Mouse (Mus musculus) cerebral cortex, adult 2 months (tissue): ENCODE results near the gene Trnp1.

Experiments
- WGBS: fragments of 180-500 bp; shearing (Covaris S2); methylation state at CpG from one replicate; pipeline ENCODE4 v1.1.7; 2018; 5-methylcytosine and 5-hydroxymethylcytosine counted together

The Trnp1 gene

DNA sequence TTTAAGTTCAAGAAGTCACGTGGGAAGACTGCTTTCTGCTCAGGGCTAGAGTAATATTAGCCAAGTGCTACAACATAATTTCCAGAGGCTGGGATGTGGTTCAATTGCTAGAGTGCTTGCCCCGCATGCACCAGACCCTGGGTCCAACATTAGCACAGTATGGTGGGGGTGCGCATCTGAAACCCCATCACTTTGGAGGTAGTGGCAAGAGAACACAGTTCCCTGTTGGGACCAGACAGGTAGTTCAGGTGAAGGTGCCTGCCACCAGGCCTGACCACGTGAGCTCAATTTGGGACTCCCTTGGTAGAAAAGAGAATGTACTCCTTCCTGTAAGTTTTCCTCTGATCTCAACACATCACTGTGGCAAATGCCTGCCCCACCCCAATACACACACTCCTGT is 3.5 kb downstream of the Trnp1 start:
- WGBS, result 66% methylated on average over 4 of the region's 4 CpGs

DNA sequence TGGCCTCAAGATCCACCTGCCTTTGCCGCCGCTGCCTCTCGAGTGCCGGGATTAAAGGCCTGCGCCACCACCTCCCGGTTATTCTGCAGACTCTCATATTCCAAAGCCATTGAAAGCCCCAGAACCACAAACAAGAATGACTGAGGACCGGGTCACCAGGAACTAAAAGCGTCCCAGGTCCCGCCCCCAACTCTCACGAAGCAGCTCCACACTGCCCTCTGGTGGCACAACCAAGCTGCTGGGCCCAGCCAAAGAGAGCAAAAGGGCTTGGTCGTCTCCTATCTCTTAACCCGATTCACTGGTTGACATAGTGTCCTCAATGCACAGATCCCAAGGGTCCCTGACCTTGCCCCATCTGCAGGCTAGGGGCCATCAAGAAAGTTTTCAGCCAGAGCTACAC is 3.9 kb downstream of the Trnp1 start:
- 2% methylated on average over 12 of the region's 12 CpGs for WGBS

DNA sequence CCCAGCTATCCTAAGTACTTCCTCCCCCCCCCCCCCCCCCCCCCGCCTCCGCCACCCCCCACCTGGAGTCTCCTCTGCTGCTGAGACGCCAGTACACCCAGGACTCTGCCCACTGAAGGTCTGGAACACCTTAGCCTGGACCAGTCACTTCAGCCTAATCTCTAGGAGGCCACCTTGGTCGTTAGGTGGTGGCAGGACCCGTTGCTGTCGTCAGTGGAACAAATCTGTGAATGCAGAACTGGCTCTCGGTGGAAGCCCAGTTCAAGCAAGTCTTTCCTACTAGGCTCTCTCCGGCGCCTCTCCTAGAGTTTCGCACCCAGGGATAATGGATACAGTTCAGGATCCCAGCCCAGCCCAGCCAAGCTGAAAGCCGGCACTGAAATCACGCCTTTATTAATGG is 4.5 kb downstream of the Trnp1 start:
- WGBS, result 14% methylated on average over 12 of the region's 12 CpGs

DNA sequence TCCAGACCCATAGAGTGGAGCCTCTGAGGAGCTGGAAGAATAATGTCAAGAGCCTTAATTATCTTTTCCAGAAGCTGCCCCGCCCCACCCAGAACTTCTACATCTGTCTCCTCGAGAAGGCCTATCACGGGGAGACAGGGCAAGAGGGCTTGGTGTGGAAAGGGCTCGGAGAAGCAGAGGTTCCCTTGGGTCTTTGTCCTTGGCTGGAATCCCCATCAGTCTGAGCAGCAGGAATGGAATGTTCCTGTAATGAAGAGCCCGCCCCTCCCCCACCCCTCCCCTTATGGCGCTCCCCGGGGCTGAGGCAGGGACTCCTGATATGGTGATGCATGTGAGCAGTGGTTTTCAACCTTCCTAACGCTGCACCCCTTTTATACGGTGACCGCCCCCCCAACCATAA is 6.5 kb downstream of the Trnp1 start:
- whole genome bisulfite sequencing, result 63% methylated on average over 10 of the region's 10 CpGs

DNA sequence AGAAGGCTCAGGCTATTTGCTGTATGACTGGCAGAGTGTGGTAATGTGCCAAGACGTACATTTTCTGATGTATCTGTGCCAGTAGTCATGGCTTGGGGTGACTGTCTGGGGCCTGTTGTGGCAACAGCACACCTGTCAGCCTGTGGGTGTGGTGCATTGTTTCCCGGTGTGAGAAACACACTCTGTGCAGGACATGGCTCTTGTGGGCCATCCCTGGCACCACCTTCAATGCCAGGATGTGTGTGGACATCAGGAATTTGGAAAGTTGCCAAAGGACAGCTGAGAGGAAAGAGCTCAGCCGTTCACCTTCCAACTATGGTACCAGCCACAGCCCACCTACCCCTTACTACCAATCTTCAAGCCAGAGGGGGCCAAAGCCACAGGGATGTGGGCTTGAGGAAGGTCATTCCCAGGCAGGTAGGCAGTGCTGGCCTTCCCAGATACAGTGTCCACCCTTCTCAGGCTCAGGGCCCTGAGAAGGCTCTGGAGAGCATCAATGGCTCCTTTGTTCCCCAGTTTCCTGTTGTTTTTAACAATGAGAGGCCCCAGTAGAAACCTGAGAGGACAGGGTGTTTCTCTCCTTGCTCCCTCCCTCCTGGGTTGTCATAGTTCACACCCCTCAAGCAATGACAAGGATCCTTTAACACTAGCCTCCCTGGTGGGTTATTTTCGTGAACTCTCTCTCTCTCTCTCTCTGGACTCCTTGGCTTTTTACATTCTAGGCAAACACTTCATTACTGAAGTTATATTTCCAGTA is 8.7 kb downstream of the Trnp1 start:
- WGBS, result 71% methylated on average over 4 of the region's 4 CpGs

DNA sequence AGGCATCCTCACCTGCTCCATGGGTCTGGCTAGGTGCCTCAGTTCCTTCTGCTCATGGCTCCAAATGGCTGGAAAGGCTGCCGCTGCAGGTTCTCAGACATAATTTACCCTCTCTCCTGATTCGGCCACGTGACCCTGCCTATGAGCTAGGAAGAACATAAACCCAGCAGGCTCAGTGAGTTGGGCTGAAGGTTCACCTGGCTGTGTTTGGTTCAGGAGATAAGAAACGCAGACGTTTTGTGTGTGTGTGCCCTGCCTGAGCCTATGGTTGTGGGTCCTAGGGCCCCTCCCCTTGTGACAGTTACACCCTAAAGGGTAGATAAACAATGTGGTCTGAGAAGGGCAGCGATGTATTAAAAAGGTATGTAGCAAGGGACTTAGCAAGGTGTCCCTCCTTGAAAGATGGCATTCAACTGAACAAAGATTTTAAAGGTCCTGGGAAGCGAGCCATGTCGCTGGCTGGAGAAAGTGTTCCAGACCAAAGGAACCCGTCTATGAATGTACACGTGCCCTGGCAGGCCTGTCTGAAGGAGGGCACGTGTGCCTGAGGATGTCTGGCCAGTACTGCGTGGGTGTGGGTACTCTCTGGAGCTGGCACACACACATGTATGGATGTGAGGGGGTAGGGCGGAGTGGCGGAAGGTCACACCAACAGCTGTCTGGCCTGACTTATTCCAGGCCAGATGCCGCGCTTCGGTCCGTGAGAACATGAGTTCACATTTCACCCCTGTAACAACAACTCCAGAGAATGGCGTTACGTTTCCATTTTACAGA is 9.5 kb downstream of the Trnp1 start:
- 88% methylated on average over 20 of the region's 20 CpGs for WGBS

DNA sequence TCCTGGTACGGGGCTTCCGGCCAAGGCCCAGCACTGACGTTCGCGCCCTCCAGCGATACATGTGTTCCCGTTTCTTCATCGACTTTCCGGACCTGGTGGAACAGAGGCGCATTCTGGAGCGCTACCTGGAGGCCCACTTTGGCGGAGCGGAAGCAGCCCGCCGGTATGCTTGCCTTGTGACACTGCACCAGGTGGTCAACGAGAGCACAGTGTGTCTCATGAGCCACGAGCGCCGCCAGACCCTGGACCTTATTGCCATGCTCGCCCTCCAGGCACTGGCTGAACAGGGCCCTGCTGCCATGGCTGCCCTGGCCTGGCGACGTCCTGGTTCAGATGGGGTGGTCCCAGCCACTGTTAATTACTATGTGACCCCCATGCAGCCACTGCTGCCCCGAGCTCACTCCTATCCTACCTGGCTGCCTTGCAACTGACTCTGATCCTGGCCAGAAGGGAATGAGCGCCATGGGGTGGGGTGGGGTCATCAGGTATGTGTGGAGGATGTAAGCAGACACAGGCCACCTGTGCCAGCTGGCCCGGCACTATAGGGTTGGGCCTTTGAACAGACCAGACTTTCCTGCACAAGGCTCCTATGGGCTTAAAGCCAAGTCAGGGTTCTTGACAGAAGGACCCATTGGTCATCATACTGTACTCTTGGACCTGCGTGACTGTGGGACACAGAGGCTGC is 11.5 kb downstream of the Trnp1 start:
- 94% methylated on average over 26 of the region's 26 CpGs for WGBS

DNA sequence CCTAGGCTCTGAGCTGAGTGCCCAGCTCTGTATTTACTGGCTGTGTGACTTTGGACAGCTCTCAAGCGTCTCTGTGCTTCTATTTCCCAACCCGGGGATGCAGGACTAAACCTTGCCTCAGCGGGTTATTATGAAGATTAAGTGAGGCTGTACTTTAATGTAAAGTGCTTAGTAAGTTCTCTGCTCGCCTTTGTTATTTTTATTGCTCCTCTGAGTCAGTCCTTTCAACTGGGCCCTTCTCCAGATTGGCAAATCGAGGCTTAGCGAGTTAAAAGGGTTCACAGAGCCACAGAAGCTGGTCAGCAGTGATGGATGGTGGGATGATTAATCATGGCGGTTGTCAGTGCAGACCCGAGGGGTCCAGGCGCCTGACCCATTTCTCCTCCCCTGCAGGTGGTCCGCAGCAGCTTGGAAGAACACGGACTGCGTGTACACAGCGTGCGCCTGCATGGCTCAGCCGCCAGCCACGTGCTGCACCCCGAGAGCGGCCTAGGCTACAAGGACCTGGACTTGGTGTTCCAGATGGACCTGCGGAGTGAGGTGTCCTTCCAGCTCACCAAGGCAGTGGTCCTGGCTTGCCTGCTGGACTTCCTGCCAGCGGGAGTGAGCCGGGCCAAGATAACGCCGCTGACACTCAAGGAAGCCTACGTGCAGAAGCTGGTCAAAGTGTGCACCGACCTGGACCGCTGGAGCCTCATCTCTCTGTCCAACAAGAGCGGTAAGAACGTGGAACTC is 12.5 kb downstream of the Trnp1 start:
- 91% methylated on average over 28 of the region's 28 CpGs for WGBS

DNA sequence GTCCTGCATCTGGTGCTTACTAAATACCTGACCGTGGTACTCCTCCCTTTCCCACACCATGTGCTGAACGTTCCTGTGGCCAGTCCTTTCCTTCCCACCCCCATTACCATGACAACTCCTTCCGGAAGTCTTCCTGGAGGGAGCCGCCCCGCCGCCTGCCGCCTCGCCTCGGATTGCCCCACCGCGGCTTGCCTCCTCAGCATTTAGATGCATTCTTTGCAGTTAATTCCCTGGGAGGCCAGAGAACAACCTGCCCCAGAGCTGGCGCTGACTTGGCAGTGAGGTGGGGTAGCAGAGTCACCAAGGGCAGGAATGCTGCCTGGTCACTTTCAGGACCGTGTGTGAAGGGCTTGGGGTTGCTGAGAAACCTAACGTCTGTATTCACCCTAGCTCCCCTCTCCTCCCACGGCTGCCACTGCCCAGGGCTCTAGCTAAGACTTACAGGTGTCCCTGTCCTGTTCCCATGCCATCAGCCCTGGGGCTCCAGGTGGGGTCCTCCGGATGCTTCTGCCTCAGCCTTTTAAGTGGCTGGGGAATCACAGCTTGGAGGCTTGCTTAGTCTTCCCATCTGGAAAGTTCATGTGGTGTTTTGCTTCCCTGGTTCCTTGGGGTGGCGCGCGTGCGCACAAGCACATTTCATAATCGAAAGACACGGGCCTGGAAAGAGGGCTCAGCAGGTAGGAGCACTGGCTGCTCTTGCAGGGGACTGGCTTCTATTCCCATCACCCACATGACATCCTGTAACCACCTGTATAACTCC is 13.9 kb downstream of the Trnp1 start:
- 14% methylated on average over 22 of the region's 22 CpGs for WGBS

DNA sequence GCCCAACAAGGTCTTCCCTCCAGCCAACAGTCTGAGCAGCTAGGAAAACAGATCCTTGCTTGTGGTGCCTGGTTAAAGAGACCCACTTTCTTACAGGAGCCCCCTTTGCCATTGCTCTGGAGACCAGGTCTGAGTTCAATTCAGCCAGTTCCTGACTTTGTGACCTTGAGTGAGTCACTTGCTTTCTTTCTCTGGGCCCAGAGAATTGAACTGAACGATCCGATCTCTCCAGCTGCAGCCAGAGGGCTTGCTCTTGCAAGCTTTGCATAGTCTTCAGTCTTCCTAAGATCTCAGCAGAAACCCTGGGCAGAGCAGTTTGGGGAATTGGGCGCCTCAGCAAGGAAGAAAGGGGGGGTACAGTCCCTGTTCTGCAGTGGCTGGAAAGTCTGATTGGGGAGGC is 15.9 kb downstream of the Trnp1 start:
- 83% methylated on average over 3 of the region's 3 CpGs for WGBS

DNA sequence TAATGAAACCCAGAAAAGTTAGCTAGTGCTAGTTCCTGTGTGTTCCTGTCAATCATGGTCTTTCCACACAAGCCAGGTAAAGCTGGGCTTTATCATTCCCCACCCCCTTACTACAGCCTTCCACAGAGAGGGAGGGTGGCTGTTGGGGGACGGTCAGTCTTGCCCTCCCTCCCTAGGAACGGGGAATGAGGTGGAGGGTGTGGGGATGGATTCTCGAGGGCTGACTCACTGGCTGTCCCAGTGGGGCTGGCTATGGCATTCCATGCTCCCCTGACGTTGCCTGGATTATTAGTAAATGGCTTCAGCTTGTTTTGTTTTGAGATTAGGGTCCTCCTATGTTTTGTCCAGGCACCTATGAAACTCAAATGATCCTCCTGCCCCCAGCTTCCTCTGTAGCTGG is 16.9 kb downstream of the Trnp1 start:
- 64% methylated on average over 4 of the region's 4 CpGs for WGBS

DNA sequence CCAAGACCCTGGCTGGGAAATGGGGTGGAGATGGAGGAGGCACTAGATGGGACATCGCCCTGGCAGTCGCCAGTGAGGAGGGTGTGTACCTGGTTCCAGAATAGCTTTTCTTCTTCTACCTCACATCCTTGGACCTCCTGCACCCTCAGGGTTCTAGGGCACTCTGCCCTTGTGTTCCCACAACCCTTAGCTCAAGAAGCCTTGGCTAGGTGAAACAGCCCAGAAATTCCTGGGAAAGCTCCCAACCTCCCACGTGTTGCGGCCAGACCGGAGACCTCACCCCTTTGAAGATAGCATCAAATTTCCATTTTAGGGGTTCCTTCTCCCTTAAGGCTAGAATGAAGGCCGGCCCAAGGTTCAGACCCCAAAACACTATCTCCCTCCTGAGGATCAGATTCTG is 17.6 kb downstream of the Trnp1 start:
- WGBS, result 54% methylated on average over 6 of the region's 6 CpGs

DNA sequence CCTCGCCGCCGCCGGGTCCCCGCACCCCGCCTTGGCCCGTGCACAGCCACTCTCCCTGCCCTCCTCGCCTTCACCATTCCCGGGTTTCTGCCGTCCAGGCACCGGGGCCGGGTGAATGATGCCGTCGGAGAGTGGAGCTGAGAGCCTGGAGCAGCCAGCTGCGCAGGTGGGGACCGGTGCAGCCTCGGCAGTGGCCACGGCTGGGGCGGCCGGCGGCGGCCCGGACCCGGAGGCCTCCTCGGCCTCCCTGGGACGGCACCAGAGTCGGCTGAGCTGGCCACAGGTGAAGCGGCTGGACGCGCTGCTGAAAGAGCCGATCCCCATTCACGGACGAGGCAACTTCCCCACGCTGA is 18.2 kb downstream of the Trnp1 start:
- 6% methylated on average over 30 of the region's 34 CpGs for WGBS

DNA sequence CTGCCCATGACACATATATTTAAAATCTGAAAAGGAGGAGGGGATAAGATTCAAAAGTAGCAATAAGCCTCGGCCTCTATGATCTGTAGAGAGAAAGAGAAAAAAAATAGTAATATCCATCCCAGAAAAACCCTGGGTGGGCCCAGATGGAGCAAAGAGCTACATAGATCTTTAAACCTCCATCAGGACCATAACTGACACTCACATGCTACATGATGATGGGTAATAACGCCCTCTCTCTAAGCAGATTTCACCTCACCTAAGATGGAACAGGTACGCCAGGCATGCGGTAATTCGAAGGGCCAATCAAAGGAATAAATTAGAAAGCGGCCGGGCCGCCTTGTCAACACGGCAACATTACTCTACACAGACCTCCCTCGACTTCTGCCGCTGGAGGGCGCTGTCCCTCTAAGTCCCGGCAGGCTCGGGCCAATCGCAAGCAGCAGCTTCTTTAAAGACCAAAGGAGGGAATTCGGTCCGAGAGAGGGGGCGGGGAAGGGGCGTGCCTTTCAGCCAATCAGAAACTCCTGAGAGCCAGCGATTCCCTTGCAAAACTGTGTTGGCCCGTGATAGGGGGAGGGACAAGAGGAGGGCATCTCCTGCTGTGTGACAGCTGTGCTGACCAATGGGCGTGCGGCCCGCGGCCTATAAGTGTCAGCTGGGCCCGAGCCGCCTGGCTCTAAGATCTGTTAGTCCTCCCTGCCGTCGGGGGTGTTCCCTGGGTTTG is 18.7 kb downstream of the Trnp1 start, which contains the start of gene Tent5b:
Gene Tent5b (plus strand): TSS at position 675 of the 727 bp plus-strand sequence.
- 9% methylated on average over 29 of the region's 29 CpGs for WGBS

DNA sequence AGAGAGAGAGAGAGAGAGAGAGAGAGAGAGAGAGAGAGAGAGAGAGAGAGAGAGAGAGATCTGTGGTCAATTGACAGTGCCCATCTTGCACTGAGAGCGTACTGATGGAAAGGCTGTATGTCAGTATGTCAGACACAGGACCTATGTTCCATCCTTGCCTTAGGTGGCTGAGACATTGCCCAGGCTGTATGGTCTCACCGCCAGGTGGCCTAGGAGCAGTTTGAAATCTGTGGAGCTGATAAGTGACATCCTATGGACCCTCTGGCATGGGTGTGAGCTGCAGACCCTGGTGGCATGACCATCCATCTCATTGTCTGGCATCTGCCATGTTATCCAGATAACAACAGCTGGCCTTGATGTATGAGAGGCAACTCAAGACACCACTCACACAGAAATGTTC is 24.5 kb downstream of the Trnp1 start:
- 94% methylated on average over 2 of the region's 2 CpGs for WGBS

DNA sequence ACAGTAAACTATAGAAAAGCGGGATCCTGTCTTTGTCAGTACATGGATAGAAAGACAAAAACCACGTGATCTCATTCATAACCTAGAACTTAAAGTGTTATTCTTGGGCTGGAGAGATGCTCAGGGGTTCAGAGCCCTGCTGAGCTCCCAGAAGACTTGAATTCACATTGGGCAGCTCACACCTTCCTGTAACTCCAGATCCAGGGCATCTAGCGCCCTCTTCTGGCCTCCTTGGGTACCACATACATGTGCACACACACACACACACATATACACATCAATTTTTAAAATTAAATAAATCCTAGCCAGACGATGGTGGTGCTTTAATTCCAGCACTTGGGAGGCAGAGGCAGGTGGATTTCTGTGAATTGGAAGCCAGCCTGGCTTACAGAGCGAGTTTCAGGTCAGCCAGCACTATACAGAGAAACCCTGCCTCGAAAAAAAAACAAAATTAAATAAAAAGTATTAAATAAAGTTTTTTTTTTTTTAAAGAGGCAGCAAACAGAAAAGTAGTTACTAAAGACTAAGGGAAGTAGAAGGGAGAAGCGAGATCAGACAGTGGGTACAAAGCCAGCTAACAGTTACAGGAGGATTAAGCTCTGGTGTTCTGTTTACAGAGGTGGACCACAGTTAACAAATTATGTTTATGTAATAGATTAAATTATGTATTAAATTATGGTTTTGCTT is 27.1 kb downstream of the Trnp1 start:
- 82% methylated on average over 7 of the region's 7 CpGs for WGBS

DNA sequence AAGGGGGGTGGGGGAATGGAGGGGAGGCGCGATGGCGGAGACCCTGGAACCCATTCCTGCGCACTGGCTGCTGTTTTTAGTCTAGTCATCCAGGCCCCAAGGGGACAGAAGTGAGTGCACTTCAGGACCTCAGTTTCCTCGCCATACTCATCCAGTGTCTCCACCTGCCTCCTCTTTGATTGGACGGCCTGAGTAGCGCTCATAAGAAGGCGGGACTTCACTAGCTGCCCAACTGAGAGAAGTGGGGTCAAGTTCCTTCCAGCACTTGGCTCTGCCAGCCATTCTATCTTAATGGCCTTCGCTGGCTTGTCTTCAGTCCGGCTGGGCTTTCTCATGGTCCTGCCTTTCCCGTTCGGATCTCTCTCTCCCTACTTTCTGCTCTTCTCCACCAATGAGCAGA is 29.2 kb downstream of the Trnp1 start:
- WGBS, result 34% methylated on average over 12 of the region's 12 CpGs

DNA sequence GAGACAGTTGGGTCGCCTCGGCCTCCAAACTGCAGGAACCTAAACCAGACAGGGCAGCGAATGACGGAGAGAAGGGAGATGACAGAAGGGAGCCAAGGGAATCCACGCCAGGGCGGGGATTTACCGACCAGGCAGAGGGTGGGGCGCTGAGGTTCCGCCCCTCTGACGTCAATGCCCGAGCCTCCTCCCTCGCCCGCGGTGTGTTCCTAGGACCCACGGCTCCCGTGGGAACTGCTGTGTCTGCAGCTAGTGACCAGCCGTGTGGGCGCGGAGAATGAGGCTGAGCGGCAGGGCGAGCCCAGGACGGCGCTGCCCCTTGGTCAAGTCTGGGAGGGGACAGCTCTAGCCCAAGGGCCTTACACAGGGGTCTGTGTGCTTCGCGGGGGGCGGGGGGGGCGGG is 30.3 kb downstream of the Trnp1 start:
- WGBS, result under 1% methylated on average over 27 of the region's 27 CpGs

DNA sequence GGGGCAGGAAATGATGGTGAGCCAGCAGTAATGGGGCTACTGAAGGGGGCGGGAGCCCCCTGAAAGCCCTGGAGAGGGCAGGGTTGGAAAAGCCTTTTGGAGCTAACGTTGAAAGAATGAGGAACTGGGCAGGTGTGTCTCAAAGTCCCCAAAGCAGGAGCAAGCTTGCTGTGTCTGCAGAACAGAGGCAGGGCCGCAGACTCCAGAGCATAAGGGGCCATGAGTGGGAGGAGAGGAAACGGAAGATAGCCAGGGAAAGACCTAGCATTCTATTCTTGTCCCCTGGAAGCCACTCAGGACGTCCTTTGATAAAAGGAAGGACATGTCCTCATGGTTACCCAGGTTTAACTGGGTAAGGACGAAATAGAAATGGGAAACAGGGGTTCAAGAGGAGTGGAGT is 35.2 kb downstream of the Trnp1 start:
- WGBS, result 63% methylated on average over 6 of the region's 6 CpGs

DNA sequence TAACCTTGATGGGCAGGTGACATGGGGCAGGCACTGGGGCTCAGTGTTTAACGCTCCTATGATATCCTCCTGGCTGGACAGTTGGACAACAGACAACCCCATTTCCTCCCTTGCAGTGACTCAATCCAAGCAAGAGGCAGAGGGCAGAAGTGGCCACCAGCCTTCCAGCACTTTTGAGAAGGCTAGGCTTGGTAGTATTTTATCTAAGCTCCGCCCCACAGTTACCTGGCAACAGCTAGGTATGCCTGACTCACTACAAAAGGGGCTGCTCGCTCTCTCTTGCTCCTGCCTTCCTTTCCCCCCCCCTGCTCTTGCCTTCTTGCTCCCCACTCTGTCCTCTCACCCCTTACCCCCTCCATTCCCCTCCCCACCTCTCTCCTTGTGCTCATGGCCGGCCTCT is 37.0 kb downstream of the Trnp1 start:
- 90% methylated on average over 4 of the region's 4 CpGs for WGBS
